Mouse (Mus musculus) kidney, adult 2 months (tissue): ENCODE results near the gene Aifm1.

Experiments
- CTCF ChIP-seq: fragments of 200-500 bp; conservative IDR thresholded peaks from 2 replicates; pipeline ENCODE4 v1.5.1; 2011; ENCODE audit warnings: low read depth, mild to moderate bottlenecking, control low read depth, low read length, moderate library complexity, mixed read lengths; ENCODE audit not compliant: insufficient read depth, insufficient read length
- POLR2A ChIP-seq: fragments of 200-500 bp; IDR thresholded peaks from one replicate; pipeline ENCODE4 v1.6.1; 2011; ENCODE audit warnings: low read depth, low read length, control low read depth

DNA sequence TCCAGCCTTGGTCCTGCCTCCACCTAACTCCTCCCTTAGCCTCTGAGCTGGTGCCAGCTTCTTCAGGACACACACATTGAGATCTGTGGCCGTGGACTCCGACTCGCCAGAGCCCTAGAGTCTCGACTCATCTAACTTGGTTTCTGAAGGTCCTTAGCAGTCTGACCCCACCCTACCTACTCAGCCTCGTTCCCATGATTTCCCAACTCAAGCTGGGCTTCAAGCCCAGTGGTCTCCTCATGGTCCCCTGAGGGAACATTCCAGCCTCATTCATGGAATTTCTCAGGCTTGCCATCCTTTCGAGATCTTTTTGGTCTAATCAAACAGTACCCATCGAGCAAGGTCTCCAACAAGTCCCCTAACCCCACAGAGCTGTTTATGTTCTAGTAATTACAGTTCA, 71.4 kb downstream of the Aifm1 start:
- TF ChIP-seq CTCF (no peak), POLR2A (no peak)
